Comparison of ENCODE assay signal across 21 mouse cellular contexts in the genomic region with DNA sequence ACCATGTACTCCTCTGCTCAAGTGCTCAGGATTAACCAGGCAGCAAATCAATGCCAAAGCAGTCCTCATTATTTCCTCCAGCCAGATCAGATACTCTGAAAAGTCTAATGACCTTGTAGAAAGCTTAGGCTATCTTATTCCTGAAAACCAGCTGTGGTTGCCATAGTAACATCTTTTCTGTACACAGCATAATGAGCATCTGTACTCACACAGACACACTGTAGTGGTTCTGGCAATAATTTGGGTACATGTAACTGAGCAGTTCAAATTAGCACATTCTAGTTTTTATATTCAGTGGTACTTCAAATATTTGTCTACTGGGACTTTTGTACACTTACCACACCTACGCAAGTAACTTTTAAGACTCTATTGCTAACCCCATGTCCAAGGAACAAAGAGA. TPM values are rescaled to one million over a fixed set of nuclear protein-coding genes. Genes with fewer than 3 reads are reported as not detected.
DNase-seq lines count a peak whose midpoint lies in the region; ATAC-seq and TF ChIP-seq lines count a peak whose summit lies in the region.
"Had no signal": no experiment of that assay in that cellular context is flagged by ENCODE, and none has a peak within 500 bp of the region (broad histone marks: within the 10 kb centered on the region; RNA-seq: fewer than 3 reads in every experiment).

No protein-coding gene starts in this region.

- DNase-seq in forebrain, embryonic 10.5 days (ENCODE audit: extremely low spot score, low spot score): no peak
- peak; percentile 44 for DNase-seq in lung, postnatal 0 days (ENCODE audit: low spot score)
- DNase-seq in lung, postnatal 4 days: no peak
- DNase-seq in MN1 (ENCODE audit: low spot score): peak; percentile 60
- no peak for DNase-seq in thymus, postnatal 36 days
- DNase-seq: adrenal gland, postnatal 25 days; cerebellum, adult 2 months; cerebellum, postnatal 36 days; heart, postnatal 14 days; kidney, adult 8-10 months; lung, postnatal 14 days; thymus, postnatal 25 days had no signal

- no peak for TF ChIP-seq CTCF in lung, postnatal 0 days (IDR thresholded peaks at IDR 0.05)

- peaks cover 7% of the 10 kb centered on the region; the same call in 1 of the 2 replicates for H3K36me3 ChIP-seq in forebrain, embryonic 16.5 days (ENCODE audit: control insufficient read depth, insufficient read depth)
- H3K36me3 ChIP-seq in forebrain, embryonic 10.5 days (replicated peaks): peaks cover 95% of the 10 kb centered on the region
- 0 out of 2 replicates have a peak, but pooled peaks cover 5% of the 10 kb centered on the region for H3K36me3 ChIP-seq in lung, postnatal 0 days (ENCODE audit: insufficient read depth, low read length)
- no peaks in the 10 kb centered on the region; the same call in 1 of the 2 replicates for H3K36me3 ChIP-seq in midbrain, embryonic 16.5 days (ENCODE audit: control insufficient read depth, insufficient read depth, low read length)

- no peaks in the 10 kb centered on the region for H3K9me3 ChIP-seq in forebrain, embryonic 16.5 days (ENCODE audit: control insufficient read depth, low read length)
- peaks cover 2% of the 10 kb centered on the region; the same call in 1 of the 2 replicates for H3K9me3 ChIP-seq in forebrain, embryonic 10.5 days
- H3K9me3 ChIP-seq in lung, postnatal 0 days (ENCODE audit: low read length): no peaks in the 10 kb centered on the region
- H3K9me3 ChIP-seq in midbrain, embryonic 16.5 days (replicated peaks; ENCODE audit: control insufficient read depth, low read length, poor library complexity, severe bottlenecking): no peaks in the 10 kb centered on the region
- H3K9me3 ChIP-seq: liver, embryonic 15.5 days; neural tube, embryonic 15.5 days; stomach, embryonic 15.5 days had no signal

- no peak overlapping the region for H3K27ac ChIP-seq in forebrain, embryonic 16.5 days (ENCODE audit: low read length)
- no peak overlapping the region for H3K27ac ChIP-seq in forebrain, embryonic 10.5 days
- H3K27ac ChIP-seq in lung, postnatal 0 days (ENCODE audit: low read length): no peak overlapping the region
- H3K27ac ChIP-seq in midbrain, embryonic 16.5 days (ENCODE audit: low read length): no peak overlapping the region
- H3K27ac ChIP-seq: hindbrain, embryonic 14.5 days; limb, embryonic 12.5 days; liver, embryonic 15.5 days; neural tube, embryonic 15.5 days; stomach, embryonic 15.5 days had no signal

- 72% methylated on average over 1 of the region's 1 CpGs for WGBS in forebrain, embryonic 16.5 days
- WGBS in forebrain, embryonic 10.5 days: 98% methylated on average over 1 of the region's 1 CpGs
- 64% methylated on average over 1 of the region's 1 CpGs for WGBS in lung, postnatal 0 days
- WGBS in midbrain, embryonic 16.5 days: 82% methylated on average over 1 of the region's 1 CpGs

- ATAC-seq in forebrain, embryonic 16.5 days: peak; percentile 57; the same call in 1 of the 2 replicates
- 0 out of 2 replicates have a peak, but pooled peaks have one; percentile 11 for ATAC-seq in lung, postnatal 0 days
- no peak for ATAC-seq in midbrain, embryonic 16.5 days

- no peak overlapping the region for H3K4me3 ChIP-seq in forebrain, embryonic 16.5 days (replicated peaks; ENCODE audit: low read length)
- H3K4me3 ChIP-seq in forebrain, embryonic 10.5 days: no peak overlapping the region
- no peak overlapping the region for H3K4me3 ChIP-seq in lung, postnatal 0 days (ENCODE audit: low read depth, low read length)
- H3K4me3 ChIP-seq in midbrain, embryonic 16.5 days (ENCODE audit: low read depth, low read length): no peak overlapping the region
- H3K4me3 ChIP-seq: limb, embryonic 12.5 days; liver, embryonic 15.5 days; neural tube, embryonic 15.5 days; stomach, embryonic 15.5 days had no signal

- H3K4me2 ChIP-seq in forebrain, embryonic 16.5 days (ENCODE audit: low read length): 0 out of 2 replicates have a peak overlapping the region, but pooled peaks have one; percentile 2
- no peak overlapping the region for H3K4me2 ChIP-seq in lung, postnatal 0 days (replicated peaks; ENCODE audit: low read depth, low read length)
- 0 out of 2 replicates have a peak overlapping the region, but pooled peaks have one; percentile 9 for H3K4me2 ChIP-seq in midbrain, embryonic 16.5 days (ENCODE audit: low read length)
- H3K4me2 ChIP-seq: heart, embryonic 11.5 days; hindbrain, embryonic 14.5 days; limb, embryonic 12.5 days; liver, embryonic 15.5 days; neural tube, embryonic 15.5 days; stomach, embryonic 15.5 days had no signal

- H3K9ac ChIP-seq in forebrain, embryonic 16.5 days (replicated peaks; ENCODE audit: low read depth, low read length): no peak overlapping the region
- no peak overlapping the region for H3K9ac ChIP-seq in lung, postnatal 0 days (replicated peaks; ENCODE audit: low read depth)
- H3K9ac ChIP-seq in midbrain, embryonic 16.5 days (ENCODE audit: low read depth, low read length): no peak overlapping the region
- H3K9ac ChIP-seq: hindbrain, embryonic 14.5 days; limb, embryonic 12.5 days; liver, embryonic 15.5 days; neural tube, embryonic 15.5 days; stomach, embryonic 15.5 days had no signal

- no peaks in the 10 kb centered on the region for H3K27me3 ChIP-seq in forebrain, embryonic 16.5 days (replicated peaks; ENCODE audit: control insufficient read depth, insufficient read depth, low read length)
- no peaks in the 10 kb centered on the region for H3K27me3 ChIP-seq in forebrain, embryonic 10.5 days (ENCODE audit: poor library complexity, severe bottlenecking)
- no peaks in the 10 kb centered on the region for H3K27me3 ChIP-seq in lung, postnatal 0 days (replicated peaks; ENCODE audit: insufficient read depth, low read length)
- H3K27me3 ChIP-seq in midbrain, embryonic 16.5 days (ENCODE audit: control insufficient read depth, insufficient read depth, low read depth, low read length): no peaks in the 10 kb centered on the region
- H3K27me3 ChIP-seq: CH12.LX; limb, embryonic 12.5 days; liver, embryonic 15.5 days; neural tube, embryonic 15.5 days; stomach, embryonic 15.5 days had no signal

- peaks cover 64% of the 10 kb centered on the region for H3K4me1 ChIP-seq in forebrain, embryonic 16.5 days (replicated peaks; ENCODE audit: control insufficient read depth, insufficient read depth, low read length)
- H3K4me1 ChIP-seq in forebrain, embryonic 10.5 days: peaks cover 43% of the 10 kb centered on the region
- H3K4me1 ChIP-seq in lung, postnatal 0 days (ENCODE audit: insufficient read depth, low read depth, low read length): peaks cover 16% of the 10 kb centered on the region; the same call in 1 of the 2 replicates
- peaks cover 69% of the 10 kb centered on the region for H3K4me1 ChIP-seq in midbrain, embryonic 16.5 days (ENCODE audit: control insufficient read depth, insufficient read depth, low read length)

- TF ChIP-seq EP300 in lung, postnatal 0 days (IDR thresholded peaks at IDR 0.05): no peak

RNA-seq across cellular contexts. Expression of gene Adnp, which starts 8.5 kb away (rescaled TPM):
- 2.8 and 3.6 TPM in 2 replicates for polyA plus RNA-seq in forebrain, embryonic 16.5 days (2015; fragmentation: Nextera tagmentation; extraction: Ambion mirVana)
- 2.4 and 3.7 TPM in 2 replicates for polyA plus RNA-seq in forebrain, embryonic 10.5 days (2016; fragmentation: Nextera tagmentation; extraction: Ambion mirVana)
- 3.4 and 4.9 TPM in 2 replicates for polyA plus RNA-seq in lung, postnatal 0 days (2015; fragmentation: Nextera tagmentation; extraction: Ambion mirVana)
- 2.7 and 2.8 TPM in 2 replicates for polyA plus RNA-seq in midbrain, embryonic 16.5 days (2015; fragmentation: Nextera tagmentation; extraction: Ambion mirVana)

RNA-seq across cellular contexts. Expression of gene Gm20716, which starts 31.7 kb away (rescaled TPM):
- polyA plus RNA-seq in forebrain, embryonic 16.5 days (2015; fragmentation: Nextera tagmentation; extraction: Ambion mirVana): 23.8 and 24.4 TPM in 2 replicates
- 18.5 and 20.7 TPM in 2 replicates for polyA plus RNA-seq in forebrain, embryonic 10.5 days (2016; fragmentation: Nextera tagmentation; extraction: Ambion mirVana)
- polyA plus RNA-seq in lung, postnatal 0 days (2015; fragmentation: Nextera tagmentation; extraction: Ambion mirVana): 8.4 and 11.6 TPM in 2 replicates
- 18.2 and 21.7 TPM in 2 replicates for polyA plus RNA-seq in midbrain, embryonic 16.5 days (2015; fragmentation: Nextera tagmentation; extraction: Ambion mirVana)

RNA-seq across cellular contexts. Expression of gene Dpm1, which starts 32.0 kb away (rescaled TPM):
- 56.1 and 65.9 TPM in 2 replicates for polyA plus RNA-seq in forebrain, embryonic 16.5 days (2015; fragmentation: Nextera tagmentation; extraction: Ambion mirVana)
- polyA plus RNA-seq in forebrain, embryonic 10.5 days (2016; fragmentation: Nextera tagmentation; extraction: Ambion mirVana): 70.9 and 77.6 TPM in 2 replicates
- 134 and 145 TPM in 2 replicates for polyA plus RNA-seq in lung, postnatal 0 days (2015; fragmentation: Nextera tagmentation; extraction: Ambion mirVana)
- polyA plus RNA-seq in midbrain, embryonic 16.5 days (2015; fragmentation: Nextera tagmentation; extraction: Ambion mirVana): 80.3 and 83.4 TPM in 2 replicates

RNA-seq across cellular contexts. Expression of gene Mocs3, which starts 32.0 kb away (rescaled TPM):
- 6.9 and 7.7 TPM in 2 replicates for polyA plus RNA-seq in forebrain, embryonic 16.5 days (2015; fragmentation: Nextera tagmentation; extraction: Ambion mirVana)
- 5.2 and 6.4 TPM in 2 replicates for polyA plus RNA-seq in forebrain, embryonic 10.5 days (2016; fragmentation: Nextera tagmentation; extraction: Ambion mirVana)
- polyA plus RNA-seq in lung, postnatal 0 days (2015; fragmentation: Nextera tagmentation; extraction: Ambion mirVana): 5.6 and 5.9 TPM in 2 replicates
- 7.5 and 8.5 TPM in 2 replicates for polyA plus RNA-seq in midbrain, embryonic 16.5 days (2015; fragmentation: Nextera tagmentation; extraction: Ambion mirVana)

Comparison
In these comparisons a context has a peak if more than half of its experiments do, and no peak if none do; other contexts are left out.
1. DNase-seq: peak in lung, postnatal 0 days (single experiment) and MN1 (single experiment); none in forebrain, embryonic 10.5 days (single experiment), lung, postnatal 4 days (0 of 2) and thymus, postnatal 36 days (0 of 2).